Mouse (Mus musculus): ENCODE measurements around the gene Exosc1.

DNA sequence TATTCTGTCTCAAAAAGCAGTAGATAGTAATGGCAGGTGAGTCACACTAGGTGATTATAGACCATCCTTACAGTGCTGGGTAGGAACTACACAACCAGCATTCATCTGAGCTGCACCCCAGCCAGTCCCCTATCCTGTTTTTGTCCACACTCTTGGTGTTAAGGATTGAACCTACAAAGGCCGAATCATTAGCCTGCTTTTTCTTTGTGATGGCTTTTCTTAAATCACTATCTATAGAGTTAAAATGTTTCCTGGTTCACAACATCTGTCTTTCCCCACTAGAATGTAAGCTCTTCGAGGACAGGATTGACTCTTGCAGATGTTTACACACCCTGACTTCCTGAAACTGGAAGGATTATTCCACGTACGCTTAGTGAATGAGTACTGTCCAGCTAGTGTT lies 13.8 kb downstream of the Exosc1 start:
- TF ChIP-seq GATA1 (IDR thresholded peaks at IDR 0.05; ENCODE audit: low read length): no peak
- TF ChIP-seq TAL1 (IDR thresholded peaks at IDR 0.05; ENCODE audit: low read length): no peak

Data from erythroblast, embryonic 14.5 days (primary cell).